Mouse (Mus musculus): ENCODE measurements around the gene Dmrta2. TPM values are rescaled to one million over a fixed set of nuclear protein-coding genes. Genes with fewer than 3 reads are reported as not detected.

Gene Dmrta2
- under 1 TPM; 0.41 to 0.55 TPM for total RNA-seq (2021)

DNA sequence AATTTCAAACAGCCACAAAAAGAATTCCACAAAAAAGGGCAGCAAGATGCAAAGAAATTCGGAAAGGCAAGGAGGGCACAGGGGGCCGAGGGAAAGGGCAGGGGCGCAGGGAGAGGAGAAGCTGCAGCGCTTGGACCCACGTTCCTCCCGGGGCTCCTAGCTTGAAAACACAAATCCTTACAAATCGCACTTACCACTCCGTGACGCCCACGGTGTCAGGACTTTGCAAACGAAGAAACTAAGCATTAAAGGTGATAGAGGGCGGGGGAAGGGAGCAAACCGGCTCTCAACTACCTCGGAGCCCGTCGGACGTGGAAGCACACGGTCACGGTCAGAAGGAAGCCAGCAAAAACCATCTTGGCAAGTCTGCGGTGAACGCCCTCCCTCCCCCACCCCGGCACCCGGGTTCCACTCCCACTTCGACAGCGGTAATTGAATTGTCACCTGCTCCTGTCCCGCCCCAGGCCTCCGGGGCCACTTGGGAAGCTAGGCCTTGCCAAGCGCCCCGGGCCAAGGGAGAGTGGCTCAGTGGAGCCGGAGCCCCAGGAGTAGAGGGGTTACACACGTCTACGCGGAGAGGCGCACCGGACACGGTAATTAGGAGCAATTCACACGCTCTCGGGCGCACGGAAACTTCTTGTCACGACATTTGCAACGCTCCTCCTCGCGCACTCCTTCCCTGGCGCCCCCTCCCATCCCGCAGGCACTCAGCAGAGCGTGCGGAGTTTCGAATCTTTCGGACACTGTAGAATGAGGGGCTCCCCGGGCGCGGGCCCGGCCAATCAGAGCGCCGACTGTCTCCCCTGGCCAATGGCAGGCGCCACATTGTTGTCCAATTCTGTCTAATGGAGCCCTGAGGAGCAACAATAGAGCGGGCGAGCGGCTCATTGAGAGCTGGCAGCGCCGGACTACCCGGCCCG is at the start of gene Dmrta2:
Gene Dmrta2, plus strand, starts transcription at position 906 of the 920 bp plus-strand sequence.
- peak; percentile 37 for DNase-seq

DNA sequence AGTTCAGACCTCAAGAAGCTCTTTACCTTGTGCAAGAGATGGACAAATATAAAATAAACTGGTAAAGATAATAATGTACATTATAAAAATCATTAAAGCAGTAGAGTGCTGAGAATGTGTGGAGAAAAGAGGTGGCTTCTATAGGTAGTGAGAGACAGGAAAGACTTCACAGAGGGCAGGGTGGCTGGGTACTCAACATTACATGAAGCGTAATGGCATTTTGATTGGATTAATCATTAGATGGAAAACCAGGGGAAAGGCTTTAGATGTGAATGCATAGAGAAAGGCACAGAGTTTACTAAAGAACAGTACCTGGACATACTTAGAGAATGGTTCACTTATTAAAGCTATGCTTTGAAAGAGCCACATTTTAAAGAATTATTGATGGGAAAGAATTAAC is 48.8 kb upstream of the Dmrta2 start:
- DNase-seq, result no peak

DNA sequence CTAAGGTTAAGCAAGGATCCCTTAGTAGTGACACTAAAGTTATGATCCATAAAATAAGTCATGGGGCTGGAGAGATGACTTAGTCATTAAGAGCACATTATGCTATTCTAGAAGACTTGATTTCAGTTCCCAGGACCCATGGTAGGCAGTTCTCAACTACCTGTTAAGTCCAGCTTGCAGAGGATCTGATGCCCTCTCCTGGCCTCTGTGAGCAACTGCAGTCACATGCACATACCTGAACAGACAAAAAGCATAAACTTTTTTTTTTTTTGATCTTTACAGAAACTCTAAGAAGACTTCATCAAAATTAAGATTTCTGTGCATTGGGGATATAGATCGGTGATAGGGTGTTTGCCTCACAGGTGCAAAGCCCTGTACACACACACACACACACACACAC is 47.4 kb upstream of the Dmrta2 start:
- DNase-seq, result no peak

DNA sequence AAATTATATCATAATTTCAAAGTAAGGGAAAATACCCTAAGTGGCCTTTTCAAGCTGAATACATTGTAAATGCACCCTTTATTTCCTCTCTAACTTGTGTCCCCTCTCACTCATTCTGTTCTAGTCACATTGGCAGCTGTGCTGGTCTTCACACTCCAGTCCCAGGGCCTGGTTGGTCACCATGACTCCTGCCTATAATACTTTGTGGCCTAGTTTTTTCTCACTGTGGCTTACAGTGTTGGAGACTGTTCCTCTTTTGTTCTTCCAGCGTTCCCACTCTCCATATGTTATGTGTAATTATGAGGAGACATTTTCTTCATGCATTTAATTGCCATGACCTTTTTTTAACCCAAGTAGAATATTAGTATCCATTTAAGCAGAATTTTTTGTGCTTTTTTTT is 46.9 kb upstream of the Dmrta2 start:
- no peak for DNase-seq

DNA sequence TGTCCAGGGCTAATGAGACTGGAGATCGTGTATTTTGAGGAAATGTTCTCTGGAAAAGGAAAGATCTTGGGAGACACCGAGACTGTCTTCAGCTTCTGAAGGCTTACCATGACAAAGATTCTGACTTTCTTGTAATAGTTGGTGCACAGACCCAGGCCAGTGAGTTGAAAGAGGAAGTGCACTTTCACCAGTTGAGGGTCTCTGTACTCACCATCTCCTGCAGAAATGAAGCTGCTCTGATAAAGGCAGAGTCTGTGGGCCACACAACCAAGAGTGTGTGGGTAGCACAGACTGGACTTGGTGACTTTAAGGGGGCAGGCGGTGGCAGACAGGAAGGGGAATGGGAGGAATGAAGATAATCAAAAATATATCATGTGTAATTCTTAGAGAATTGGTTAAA is 41.3 kb upstream of the Dmrta2 start:
- no peak for DNase-seq

DNA sequence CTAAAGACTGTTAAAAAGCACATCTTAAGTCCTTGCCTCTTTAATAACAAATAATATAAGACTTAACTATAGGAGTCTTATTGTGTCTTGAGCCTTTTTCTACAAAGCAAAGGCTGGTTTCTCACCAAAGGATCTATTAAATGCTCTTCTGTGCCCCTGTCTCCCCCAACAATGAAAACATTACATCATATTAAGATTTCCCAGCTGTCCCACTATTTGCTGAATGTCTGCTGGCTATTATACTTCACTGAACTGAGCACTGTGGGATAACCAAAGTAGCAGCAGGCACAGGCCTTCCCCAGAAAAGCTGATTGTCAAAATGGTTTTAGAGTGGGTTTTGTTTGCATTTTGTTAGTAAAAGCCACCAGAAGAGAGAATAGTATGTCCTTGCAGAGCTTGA is 38.6 kb upstream of the Dmrta2 start:
- no peak for DNase-seq

DNA sequence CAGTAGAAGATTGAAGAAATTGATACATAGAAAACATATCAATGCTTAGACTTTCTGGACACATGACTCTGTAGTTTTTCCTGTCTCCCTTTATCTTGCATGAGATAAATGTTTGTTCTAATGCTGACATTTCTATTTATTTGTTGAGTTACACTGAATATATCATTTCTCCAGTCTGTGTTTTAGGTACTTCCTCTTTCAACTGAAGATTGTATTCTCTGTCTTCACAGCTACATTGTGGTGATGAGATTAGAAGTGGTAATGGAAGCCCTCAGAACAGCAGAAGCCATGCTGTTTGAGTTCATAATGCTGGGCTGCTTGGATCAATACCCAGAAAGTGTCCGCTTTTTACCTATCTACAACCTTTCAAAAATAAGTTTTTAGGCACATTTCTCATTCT is 32.3 kb upstream of the Dmrta2 start:
- DNase-seq, result no peak

DNA sequence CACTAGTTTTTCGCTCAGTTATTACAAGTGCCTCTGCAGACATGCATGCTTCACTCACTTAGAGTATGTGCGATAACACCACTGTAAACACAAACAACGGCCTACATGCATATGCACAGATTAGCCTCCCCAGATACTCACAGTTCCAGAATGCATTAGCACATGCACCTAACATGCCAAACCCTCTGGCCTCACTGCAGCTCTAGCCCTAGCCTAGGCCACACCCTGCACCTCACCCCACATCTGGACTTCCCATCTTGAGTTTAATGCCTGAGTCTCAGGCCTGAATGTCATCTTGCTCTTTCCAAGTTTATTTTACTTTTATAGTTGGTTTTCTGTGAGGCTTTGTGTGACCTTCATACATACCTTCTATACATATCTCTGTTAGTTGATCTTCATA is 28.5 kb upstream of the Dmrta2 start:
- DNase-seq, result no peak

DNA sequence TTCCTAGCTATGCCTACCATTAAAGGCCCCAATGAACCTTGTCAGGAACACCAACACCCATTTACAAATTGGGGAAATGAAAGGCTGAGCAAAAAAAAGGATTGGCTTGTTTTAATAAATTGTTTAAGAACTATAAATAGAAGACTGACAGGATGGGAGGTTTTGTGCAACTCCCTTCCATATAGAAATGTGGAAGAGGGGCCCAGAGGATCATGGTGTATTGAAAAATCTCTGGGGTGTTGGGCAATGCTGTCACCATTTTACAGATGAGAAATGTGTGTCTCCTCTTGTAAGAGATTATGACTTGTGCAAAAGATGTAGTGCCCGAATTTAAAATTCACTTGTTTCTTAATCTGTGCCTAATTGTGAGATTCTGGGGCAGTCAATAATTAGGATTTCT is 24.3 kb upstream of the Dmrta2 start:
- DNase-seq, result no peak

DNA sequence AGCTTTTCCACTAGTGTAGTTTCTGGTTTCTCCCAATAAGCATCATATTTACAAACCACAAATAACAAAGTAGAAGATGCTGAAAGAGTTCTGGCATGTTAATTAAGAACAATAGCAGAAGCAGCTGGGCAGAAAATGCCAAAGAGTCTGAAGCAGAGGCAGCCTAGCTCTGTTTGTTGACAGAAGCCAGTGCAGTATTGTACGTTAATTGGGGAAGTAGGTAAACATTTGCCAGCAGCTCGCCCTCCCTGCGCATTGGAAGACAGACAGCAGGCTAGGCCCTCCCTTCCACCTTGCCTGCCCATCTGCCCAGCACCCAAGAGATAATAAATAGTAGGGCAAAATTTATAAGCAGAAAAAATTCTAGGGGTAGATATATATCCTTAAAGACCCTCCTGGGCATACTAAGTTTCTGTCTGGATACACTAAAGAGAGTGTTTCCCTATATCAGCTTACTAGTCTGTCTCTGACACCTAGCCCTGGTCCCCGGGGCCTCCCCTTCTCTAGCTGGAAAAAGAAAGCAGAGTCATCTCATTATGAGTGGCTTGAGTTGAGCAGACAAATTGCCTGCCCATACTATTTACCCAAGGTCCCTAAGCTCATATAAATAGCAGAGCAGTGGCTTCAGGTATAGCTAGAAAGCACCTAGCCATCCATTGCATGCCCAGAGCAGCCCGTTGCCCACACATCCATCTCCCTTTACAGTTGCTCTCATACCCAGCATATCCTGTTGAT is 17.5 kb upstream of the Dmrta2 start:
- no peak for DNase-seq

DNA sequence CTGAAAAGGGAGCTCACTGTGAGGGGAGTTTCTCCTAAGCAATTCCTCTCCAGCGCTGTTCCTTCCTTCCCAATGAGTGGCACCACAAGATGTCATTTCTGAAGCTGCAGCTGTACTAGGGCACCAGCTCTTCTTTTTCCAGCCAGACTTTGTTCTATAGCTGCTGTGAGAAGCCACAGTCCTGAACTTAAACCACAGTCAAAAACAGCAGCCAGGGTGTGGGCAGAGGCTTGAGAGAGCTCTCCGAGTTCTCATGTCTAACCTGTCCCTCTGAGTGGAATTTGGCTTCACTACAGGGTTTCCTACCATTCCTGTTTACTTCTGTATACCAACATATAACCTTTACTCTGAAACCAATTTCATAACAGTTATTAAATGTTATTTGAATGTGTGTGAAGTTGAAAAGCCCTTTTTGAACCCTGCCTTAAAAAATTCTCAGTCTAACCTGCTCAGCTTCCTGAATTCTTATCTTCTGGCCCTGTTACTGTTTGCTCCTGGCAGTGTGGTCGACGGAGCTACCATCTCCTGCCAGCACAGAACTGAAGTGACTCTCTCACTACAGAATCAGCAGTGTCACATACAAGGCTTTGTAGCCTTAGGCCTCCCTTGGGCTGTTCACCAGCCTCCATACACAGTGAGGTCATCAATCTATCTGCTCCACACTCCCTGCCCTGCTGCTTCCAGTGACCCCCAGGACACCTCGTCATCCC is 14.1 kb upstream of the Dmrta2 start:
- DNase-seq, result no peak

DNA sequence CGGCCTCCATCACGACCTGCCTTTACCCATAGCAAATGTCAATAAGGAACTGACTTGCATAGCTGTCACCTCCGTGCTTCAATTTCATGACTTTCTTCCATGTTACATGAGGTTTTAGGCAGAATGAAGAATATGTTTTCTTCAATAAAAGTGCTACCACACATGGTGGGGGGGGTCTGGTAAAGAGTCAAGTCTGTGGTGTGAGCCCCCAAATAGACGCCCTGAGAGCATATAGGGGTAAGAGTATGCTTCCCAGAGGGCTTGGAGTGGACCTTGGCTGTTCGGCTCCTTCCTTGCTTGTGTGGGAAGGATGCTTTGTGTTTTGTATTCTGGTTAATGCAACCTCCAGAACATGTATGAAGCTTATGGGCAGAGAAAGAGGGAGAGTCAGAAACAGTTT is 8.3 kb upstream of the Dmrta2 start:
- DNase-seq, result no peak

DNA sequence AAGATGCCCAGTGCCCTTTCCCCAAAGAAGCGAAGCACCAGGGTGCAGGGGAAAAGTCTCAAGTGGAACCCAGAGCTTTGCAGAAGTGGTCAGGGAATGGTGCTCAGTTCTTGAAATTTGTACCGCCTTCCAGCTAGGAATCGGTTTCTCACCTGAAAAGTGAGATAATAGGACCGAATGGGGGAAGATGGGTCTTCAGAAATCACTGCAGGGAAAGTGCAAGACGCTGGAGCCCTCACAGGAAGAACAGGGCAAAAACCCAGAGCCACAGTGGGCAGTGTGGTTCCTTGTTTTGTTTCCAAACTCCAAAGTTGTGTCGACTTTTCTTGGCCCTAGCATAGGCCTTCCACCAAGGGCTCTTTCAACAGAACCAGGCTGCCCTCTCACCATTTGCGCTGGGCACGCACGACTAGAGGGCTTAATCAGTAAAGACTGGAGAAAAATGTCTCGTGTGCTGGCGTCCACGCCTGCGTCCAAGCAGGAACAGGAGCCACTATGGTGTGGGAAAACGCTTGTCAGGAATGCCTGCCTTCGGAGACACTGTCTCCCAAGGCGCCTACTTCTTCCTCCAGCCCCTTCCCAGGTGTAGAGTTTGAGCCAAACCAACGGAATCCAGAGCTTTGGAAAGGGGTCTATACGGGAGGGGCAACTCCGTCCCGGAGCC is 3.7 kb upstream of the Dmrta2 start:
- no peak for DNase-seq

DNA sequence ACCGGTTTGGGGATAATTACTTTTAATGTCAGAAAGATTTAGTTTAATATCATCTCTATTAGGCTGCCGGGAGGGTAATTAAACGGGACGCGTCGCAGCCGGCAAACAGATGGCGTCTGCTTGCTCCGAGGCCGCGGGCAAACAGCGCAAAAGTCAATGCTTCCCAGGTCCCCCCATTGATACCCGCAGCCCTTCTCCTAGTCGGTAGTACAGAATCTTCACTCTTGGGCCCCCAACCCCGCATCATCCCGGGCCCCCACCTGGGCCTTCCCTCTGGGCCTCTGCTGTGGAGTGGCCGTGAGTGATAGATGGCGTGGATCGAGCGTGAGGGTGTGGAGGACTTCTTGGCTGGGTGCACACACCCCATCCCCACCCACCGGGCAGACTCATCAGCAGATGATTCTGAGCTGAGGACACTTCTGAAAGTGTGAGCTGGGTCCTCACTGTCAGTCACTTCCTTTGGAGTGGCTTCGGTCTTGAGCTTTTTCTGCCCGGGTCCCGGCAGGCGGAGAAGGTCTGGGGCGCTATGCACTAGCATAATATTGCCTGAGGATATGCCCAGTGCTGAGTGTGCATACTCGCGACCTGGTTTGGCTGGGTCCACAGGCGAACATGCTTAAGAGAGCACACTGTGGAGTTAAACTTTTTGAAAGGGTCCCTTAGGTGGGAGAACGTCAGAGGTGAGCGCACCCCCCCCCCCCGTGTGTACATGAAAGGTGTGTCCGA is 3.0 kb upstream of the Dmrta2 start:
- no peak for DNase-seq

DNA sequence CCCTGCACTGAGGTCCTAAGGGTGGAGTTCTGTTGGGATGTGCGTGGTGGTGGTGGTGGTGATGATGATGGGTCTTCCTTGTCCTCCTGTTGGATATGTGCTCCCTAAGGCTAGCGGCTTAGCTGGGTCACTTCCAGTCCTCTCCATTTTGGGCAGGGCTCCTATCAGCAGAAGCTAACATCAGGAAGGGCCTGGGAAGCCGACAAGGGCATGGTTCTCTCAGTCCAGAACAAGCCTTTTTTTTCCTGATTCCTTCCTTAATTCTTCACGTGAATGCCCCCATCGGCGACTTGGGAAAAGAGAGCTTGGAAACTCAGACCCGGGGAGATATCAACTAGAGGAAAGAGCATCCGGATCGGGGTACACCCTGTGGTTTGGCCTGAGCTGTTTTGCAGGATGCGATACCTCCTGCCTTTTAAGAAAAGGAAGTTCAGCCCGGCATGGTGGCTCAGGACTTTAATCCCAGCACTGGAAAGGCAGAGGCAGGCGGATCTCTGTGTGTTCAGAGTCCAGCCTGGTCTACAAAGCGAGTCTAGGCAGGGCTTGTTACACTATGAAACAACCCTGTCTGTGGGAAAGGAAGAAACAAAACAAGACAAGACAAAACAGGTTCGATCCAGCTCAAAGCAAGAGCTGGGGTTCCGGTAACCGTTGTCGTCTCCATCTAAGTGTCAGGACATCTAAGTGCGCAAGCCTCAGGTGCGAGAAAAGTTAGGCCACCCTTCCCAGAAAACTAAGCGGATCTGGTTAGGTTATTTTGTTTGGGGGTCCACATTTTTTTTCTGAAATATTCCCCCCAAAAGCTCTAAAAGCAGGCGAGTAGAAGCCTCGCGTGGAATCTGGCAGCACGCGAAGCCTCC is 2.2 kb upstream of the Dmrta2 start:
- DNase-seq, result no peak

DNA sequence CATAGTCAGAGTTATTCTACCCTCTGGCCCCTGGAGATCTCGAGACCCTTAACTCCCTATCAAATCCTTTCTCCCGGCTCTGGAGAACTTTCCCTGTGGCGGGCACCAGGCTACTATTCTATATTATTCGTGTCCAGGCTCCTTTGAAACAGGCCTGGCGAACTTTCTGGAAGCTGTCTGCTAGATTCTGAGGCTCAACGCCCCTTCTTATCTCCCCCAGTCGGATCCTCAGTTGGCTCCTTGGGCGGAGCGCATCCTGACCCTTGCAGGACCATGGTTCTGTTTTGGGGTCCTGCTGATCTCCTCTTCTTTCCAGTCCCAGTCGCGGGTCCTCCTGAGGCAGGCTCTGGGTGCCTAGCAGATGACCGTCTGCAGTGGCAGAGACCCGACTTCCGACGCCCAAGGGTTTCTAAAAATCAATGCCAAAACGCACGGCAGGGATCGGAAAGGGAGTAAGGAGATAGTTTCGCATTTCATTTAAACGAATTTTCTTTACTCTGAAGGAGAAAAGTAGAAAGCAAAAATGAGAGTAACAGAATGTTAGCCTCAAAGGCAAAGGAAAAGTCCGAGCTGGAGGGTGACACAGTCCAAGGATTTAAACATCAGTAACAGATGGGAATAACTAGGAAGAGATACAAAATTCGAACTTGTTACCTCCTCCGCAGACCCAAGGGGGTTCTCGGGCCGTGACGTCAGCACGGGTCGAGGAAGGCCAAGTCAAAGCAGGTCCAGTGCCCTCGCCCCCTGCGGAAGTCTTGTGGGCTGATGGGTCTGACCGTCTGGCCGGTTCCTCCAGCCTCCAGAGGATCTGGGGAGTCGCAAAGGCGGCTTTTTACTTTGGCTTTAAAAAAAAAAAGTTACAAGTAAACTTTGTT is 1.3 kb upstream of the Dmrta2 start:
- peak; percentile 17 for DNase-seq

DNA sequence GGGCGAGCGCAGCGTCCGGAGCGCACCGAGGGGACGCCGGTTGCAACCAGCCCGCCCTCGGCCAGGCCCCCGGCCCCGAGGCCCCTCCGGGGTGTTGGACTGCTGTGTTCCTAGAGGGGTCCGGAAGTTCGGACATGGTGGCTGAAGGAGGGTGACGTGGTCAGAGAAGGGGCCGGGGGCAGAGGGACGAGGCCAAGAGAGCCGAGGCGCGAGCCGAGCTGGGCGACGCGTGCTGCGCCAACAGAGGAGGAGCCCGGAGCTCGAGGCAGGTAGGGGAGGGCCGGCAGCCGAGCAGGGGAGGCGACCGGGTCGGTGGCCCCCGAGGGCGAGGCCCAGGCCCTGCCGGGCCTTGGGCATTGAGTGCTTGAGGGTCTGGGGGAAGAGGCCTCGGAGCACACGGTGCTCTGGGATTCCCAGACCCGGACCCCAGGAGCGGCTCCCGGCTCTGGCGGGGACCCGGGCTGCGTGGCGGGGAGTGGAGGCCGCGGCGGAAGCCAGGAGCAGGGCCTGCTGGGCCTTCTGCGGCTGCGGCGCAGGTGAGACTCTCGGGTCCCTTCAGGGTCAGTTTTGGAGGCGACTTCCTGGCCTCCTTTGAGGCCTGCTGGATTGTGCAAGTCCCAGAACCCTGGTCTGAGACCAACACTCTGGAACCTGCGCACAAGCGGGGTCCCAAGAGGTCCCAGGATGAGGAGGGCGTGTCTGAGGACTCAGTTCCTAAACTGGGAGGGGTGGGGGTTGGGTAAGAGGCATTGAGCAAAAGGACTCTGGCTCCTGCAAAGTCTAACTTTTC is 410 bp downstream of the Dmrta2 start:
- peak; percentile 12 for DNase-seq

DNA sequence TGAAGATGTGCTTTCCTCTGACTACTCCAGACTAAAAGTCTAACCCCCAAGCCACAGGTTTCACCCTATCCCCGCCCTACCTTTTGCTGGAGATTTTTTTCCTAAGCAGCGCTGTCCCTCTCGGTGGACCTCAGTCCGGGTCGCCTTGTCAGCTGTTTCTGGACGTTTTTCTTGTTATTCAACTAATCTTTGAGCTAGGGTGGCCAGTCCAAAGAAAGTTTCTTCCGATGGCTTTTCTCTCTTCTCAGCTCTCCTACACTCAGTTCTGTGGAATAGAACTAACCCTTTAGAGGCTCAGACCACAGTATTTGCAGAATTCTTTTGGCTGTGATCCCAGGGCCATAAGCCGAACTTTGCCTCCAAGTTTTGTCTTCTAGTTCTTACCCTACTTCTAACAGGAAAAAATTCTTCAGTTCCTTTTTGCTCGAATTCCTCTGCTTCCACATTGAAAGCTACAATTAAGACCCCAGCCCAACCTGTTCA is 1.0 kb downstream of the Dmrta2 start:
- DNase-seq, result no peak

Measured in heart, postnatal 4 days (tissue).